Mouse (Mus musculus): ENCODE results near the gene Pcolce. TPM values are rescaled to one million over a fixed set of nuclear protein-coding genes. Genes with fewer than 3 reads are reported as not detected.

Pcolce gene
- polyA plus RNA-seq, 1 experiment: 23.4 TPM

DNA sequence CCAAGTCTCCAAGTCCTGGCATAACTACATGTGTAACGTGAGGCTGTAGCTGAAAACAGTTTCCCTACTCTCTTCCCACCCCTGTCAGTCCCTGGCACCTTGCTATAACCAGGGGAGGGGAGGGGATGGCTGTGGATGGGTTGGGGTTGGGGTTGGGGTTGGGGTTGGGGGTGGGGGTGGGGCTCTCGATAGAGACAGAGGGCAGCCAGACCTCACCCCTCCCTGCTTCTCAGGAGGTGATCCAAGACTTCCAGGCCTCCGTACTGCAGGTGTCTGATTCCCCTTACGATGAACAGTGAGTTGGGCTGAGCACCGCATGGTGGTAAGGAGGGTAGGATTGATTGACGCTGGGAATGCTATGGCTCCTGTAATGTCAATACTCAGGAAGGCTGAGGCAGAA, 47.8 kb downstream of the Pcolce start:
- H3K4me3 ChIP-seq (replicated peaks; ENCODE audit: control insufficient read depth, low read depth, low read length): no peak overlapping the region
- WGBS: 81% methylated on average over 6 of the region's 6 CpGs
- no peak for TF ChIP-seq POLR2A (IDR thresholded peaks at IDR 0.05; ENCODE audit: borderline replicate concordance, control insufficient read depth, low read depth, low read length)
- no peak for TF ChIP-seq CTCF (IDR thresholded peaks at IDR 0.05; ENCODE audit: control insufficient read depth, insufficient read depth, low read length)
- H3K27ac ChIP-seq (ENCODE audit: control insufficient read depth, insufficient read depth, low read depth, low read length, poor library complexity): no peak overlapping the region
- H3K4me1 ChIP-seq (ENCODE audit: control insufficient read depth, insufficient read depth, low read length): no peaks in the 10 kb centered on the region; the same call in 1 of the 2 replicates

DNA sequence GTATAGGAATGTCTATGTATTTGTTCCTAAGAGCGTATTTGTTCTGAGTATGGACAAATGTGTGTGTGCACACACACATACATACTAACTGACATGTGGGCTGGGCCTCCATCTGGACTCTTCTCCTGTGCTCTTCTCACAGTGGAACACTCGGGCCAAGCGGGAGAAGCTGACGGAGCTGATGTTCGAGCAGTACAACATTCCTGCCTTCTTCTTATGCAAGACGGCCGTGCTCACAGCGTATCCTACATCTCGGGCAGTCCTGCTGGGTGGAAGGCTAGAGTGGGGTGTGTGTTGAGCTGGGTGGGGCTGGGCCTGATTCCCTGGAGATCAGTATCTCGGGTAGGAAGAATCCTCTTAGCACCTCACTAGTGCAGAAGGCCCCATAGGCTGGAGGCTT, 50.6 kb downstream of the Pcolce start:
- no peaks in the 10 kb centered on the region for H3K4me1 ChIP-seq (ENCODE audit: control insufficient read depth, insufficient read depth, low read length)
- H3K4me3 ChIP-seq (replicated peaks; ENCODE audit: control insufficient read depth, low read depth, low read length): no peak overlapping the region
- 85% methylated on average over 10 of the region's 10 CpGs for WGBS
- TF ChIP-seq CTCF (IDR thresholded peaks at IDR 0.05; ENCODE audit: control insufficient read depth, insufficient read depth, low read length) (no peak), POLR2A (IDR thresholded peaks at IDR 0.05; ENCODE audit: borderline replicate concordance, control insufficient read depth, low read depth, low read length) (no peak)
- H3K27ac ChIP-seq (ENCODE audit: control insufficient read depth, insufficient read depth, low read depth, low read length, poor library complexity): no peak overlapping the region

DNA sequence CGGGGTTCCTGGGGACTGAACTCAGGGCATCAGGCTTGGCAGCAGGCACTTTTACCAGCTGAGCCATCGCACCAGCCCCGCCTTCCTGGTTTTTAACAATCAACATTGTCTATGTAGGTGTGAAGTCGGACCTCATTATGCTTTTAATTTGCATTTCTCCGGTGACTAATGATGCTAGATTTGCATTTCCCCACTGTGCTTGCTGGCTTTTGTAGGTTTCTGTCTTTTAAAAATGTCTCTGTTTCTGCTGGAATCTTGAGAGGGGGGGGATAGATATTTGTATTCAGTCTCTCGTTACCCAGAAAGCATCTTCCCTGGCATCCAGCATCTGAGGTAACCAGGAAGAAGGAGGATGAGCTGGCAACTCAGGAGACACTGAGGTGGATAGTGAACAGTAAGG, 52.0 kb downstream of the Pcolce start:
- 71% methylated on average over 6 of the region's 6 CpGs for WGBS
- no peak overlapping the region for H3K4me3 ChIP-seq (replicated peaks; ENCODE audit: control insufficient read depth, low read depth, low read length)
- no peak for TF ChIP-seq CTCF (IDR thresholded peaks at IDR 0.05; ENCODE audit: control insufficient read depth, insufficient read depth, low read length)
- TF ChIP-seq POLR2A (IDR thresholded peaks at IDR 0.05; ENCODE audit: borderline replicate concordance, control insufficient read depth, low read depth, low read length): no peak
- H3K4me1 ChIP-seq (ENCODE audit: control insufficient read depth, insufficient read depth, low read length): no peaks in the 10 kb centered on the region
- no peak overlapping the region for H3K27ac ChIP-seq (ENCODE audit: control insufficient read depth, insufficient read depth, low read depth, low read length, poor library complexity)

Other genes with a start within 250 kb of the Pcolce start
- gene Zan, start 136.7 kb downstream of the Pcolce start, polyA plus RNA-seq (2011; ENCODE audit: insufficient read depth, insufficient read length, low replicate concordance, missing spikeins): not detected in 2 replicates
- 22.1 and 32.2 TPM in 2 replicates for gene Pop7, start 111.3 kb downstream of the Pcolce start, polyA plus RNA-seq (2011; ENCODE audit: insufficient read depth, insufficient read length, low replicate concordance, missing spikeins)
- 57.6 and 80.1 TPM in 2 replicates for gene Gigyf1, start 95.2 kb downstream of the Pcolce start, polyA plus RNA-seq (2011; ENCODE audit: insufficient read depth, insufficient read length, low replicate concordance, missing spikeins)
- not detected in 2 replicates for gene Epo, start 80.5 kb downstream of the Pcolce start, polyA plus RNA-seq (2011; ENCODE audit: insufficient read depth, insufficient read length, low replicate concordance, missing spikeins)
- gene Gnb2, start 80.3 kb downstream of the Pcolce start, polyA plus RNA-seq (2011; ENCODE audit: insufficient read depth, insufficient read length, low replicate concordance, missing spikeins): 294 and 476 TPM in 2 replicates
- not detected in 2 replicates for gene Actl6b, start 60.3 kb downstream of the Pcolce start, polyA plus RNA-seq (2011; ENCODE audit: insufficient read depth, insufficient read length, low replicate concordance, missing spikeins)
- gene Tfr2, start 43.9 kb downstream of the Pcolce start, polyA plus RNA-seq (2011; ENCODE audit: insufficient read depth, insufficient read length, low replicate concordance, missing spikeins): 25.9 and 51.0 TPM in 2 replicates
- gene Mospd3, start 12.7 kb downstream of the Pcolce start, polyA plus RNA-seq (2011; ENCODE audit: insufficient read depth, insufficient read length, low replicate concordance, missing spikeins): 25.4 and 29.1 TPM in 2 replicates
- gene Fbxo24, start 15.2 kb upstream of the Pcolce start, polyA plus RNA-seq (2011; ENCODE audit: insufficient read depth, insufficient read length, low replicate concordance, missing spikeins): 0.41 TPM in 1 of 2 replicates, not detected in the other
- gene Lrch4, start 15.3 kb upstream of the Pcolce start, polyA plus RNA-seq (2011; ENCODE audit: insufficient read depth, insufficient read length, low replicate concordance, missing spikeins): 36.1 and 108 TPM in 2 replicates
- gene Gm20605, start 15.4 kb upstream of the Pcolce start, polyA plus RNA-seq (2011; ENCODE audit: insufficient read depth, insufficient read length, low replicate concordance, missing spikeins): 24.9 and 41.6 TPM in 2 replicates
- 65.6 and 161 TPM in 2 replicates for gene Sap25, start 27.6 kb upstream of the Pcolce start, polyA plus RNA-seq (2011; ENCODE audit: insufficient read depth, insufficient read length, low replicate concordance, missing spikeins)
- gene Irs3, start 31.9 kb upstream of the Pcolce start, polyA plus RNA-seq (2011; ENCODE audit: insufficient read depth, insufficient read length, low replicate concordance, missing spikeins): 0.77 TPM in 1 of 2 replicates, not detected in the other
- 33.1 and 50.5 TPM in 2 replicates for gene Agfg2, start 70.9 kb upstream of the Pcolce start, polyA plus RNA-seq (2011; ENCODE audit: insufficient read depth, insufficient read length, low replicate concordance, missing spikeins)
- 1.2 and 1.9 TPM in 2 replicates for gene Nyap1, start 127.8 kb upstream of the Pcolce start, polyA plus RNA-seq (2011; ENCODE audit: insufficient read depth, insufficient read length, low replicate concordance, missing spikeins)
- 143 and 144 TPM in 2 replicates for gene Tsc22d4, start 131.9 kb upstream of the Pcolce start, polyA plus RNA-seq (2011; ENCODE audit: insufficient read depth, insufficient read length, low replicate concordance, missing spikeins)
- gene Ppp1r35, start 165.1 kb upstream of the Pcolce start, polyA plus RNA-seq (2011; ENCODE audit: insufficient read depth, insufficient read length, low replicate concordance, missing spikeins): 52.6 and 130 TPM in 2 replicates
- 25.6 and 45.6 TPM in 2 replicates for gene Mepce, start 173.9 kb upstream of the Pcolce start, polyA plus RNA-seq (2011; ENCODE audit: insufficient read depth, insufficient read length, low replicate concordance, missing spikeins)
- gene Zcwpw1, start 174.0 kb upstream of the Pcolce start, polyA plus RNA-seq (2011; ENCODE audit: insufficient read depth, insufficient read length, low replicate concordance, missing spikeins): 9.5 and 18.7 TPM in 2 replicates
- 27.5 and 45.8 TPM in 2 replicates for gene Pilra, start 222.5 kb upstream of the Pcolce start, polyA plus RNA-seq (2011; ENCODE audit: insufficient read depth, insufficient read length, low replicate concordance, missing spikeins)
- gene Pilrb1, start 244.3 kb upstream of the Pcolce start, polyA plus RNA-seq (2011; ENCODE audit: insufficient read depth, insufficient read length, low replicate concordance, missing spikeins): 12.3 and 32.6 TPM in 2 replicates

Measured in bone marrow, adult 2 months (tissue).